Mouse (Mus musculus) midbrain, postnatal 0 days (tissue): Measurements from ENCODE around the gene Gm13212. TPM values are rescaled to one million over a fixed set of nuclear protein-coding genes. Genes with fewer than 3 reads are reported as not detected.
"Not testable (repeated sequence)": the region's sequence is repeated elsewhere in the genome, so short reads cannot be mapped to it uniquely, and the experiment has no call there.

Experiments
- ATAC-seq: fragments of 200-750 bp; cut with Nextera tagmentation; 2 replicates; pipeline ENCODE4 v1.8.0; 2017; ENCODE audit warnings: moderate number of reproducible peaks, mild to moderate bottlenecking, moderate TSS enrichment, moderate library complexity; ENCODE audit not compliant: low FRiP score
- DNase-seq: peaks from one replicate; pipeline ENCODE4 v3.0.0-alpha.2; 2015; ENCODE audit warnings: low spot score
- H3K27ac ChIP-seq: fragments of 300-500 bp; sonication (generic); 2 replicates; pipeline ENCODE4 v1.5.1; 2014; ENCODE audit warnings: low read depth, mild to moderate bottlenecking, low read length, mixed read lengths
- H3K27me3 ChIP-seq: fragments of 300-500 bp; sonication (generic); 2 replicates; pipeline ENCODE4 v1.6.1; 2014; ENCODE audit warnings: low read length, control low read depth, mixed read lengths; ENCODE audit not compliant: insufficient read depth
- H3K36me3 ChIP-seq: fragments of 300-500 bp; sonication (generic); 2 replicates; pipeline ENCODE4 v1.6.1; 2014; ENCODE audit warnings: low read length, control low read depth, mixed read lengths; ENCODE audit not compliant: insufficient read depth
- H3K4me1 ChIP-seq: fragments of 300-500 bp; sonication (generic); 2 replicates; pipeline ENCODE4 v1.6.1; 2014; ENCODE audit warnings: mild to moderate bottlenecking, control low read depth, antibody characterized with exemption, low read length, mixed read lengths; ENCODE audit not compliant: insufficient read depth
- H3K4me2 ChIP-seq: fragments of 300-500 bp; sonication (generic); 2 replicates; pipeline ENCODE4 v1.6.1; 2014; ENCODE audit warnings: low read depth, mild to moderate bottlenecking, low read length, mixed read lengths; ENCODE audit not compliant: poor library complexity, severe bottlenecking
- H3K4me3 ChIP-seq: fragments of 300-500 bp; sonication (generic); 2 replicates; pipeline ENCODE4 v1.5.1; 2014; ENCODE audit warnings: low read depth, mild to moderate bottlenecking, low read length, moderate library complexity
- H3K9ac ChIP-seq: fragments of 300-500 bp; sonication (generic); replicated peaks from 2 replicates; pipeline ENCODE4 v1.6.1; 2014; ENCODE audit warnings: mild to moderate bottlenecking, low read length, moderate library complexity, mixed read lengths; ENCODE audit not compliant: poor library complexity, severe bottlenecking
- H3K9me3 ChIP-seq: fragments of 300-500 bp; sonication (generic); 2 replicates; pipeline ENCODE4 v1.6.1; 2016; ENCODE audit warnings: low read length, control low read depth
- CTCF ChIP-seq: IDR thresholded peaks from 2 replicates; pipeline ENCODE4 v1.5.1; 2016; ENCODE audit warnings: antibody characterized with exemption, mild to moderate bottlenecking
- WGBS: fragments of 180-500 bp; shearing (Covaris S2); extraction: QIAGEN DNeasy Blood & Tissue Kit; methylation state at CpG from one replicate; pipeline ENCODE4 v1.1.7; 2014; 5-methylcytosine and 5-hydroxymethylcytosine counted together
- polyA plus RNA-seq: library from polyadenylated mRNA; unstranded; fragments of >200 nt; fragmentation: Nextera tagmentation; extraction: Ambion mirVana; gene quantifications from 2 replicates; pipeline ENCODE4 v1.2.1, GENCODE M21; 2015
- total RNA-seq: library from RNA; depleted of rRNA; stranded (reverse); fragments of >200 nt; gene quantifications from 2 replicates; pipeline ENCODE4 v1.2.3, GENCODE M21; 2014

The Gm13212 gene
- total and polyA plus RNA-seq, 2 experiments from 2014 or later: 0.20 TPM; not detected in 1

DNA sequence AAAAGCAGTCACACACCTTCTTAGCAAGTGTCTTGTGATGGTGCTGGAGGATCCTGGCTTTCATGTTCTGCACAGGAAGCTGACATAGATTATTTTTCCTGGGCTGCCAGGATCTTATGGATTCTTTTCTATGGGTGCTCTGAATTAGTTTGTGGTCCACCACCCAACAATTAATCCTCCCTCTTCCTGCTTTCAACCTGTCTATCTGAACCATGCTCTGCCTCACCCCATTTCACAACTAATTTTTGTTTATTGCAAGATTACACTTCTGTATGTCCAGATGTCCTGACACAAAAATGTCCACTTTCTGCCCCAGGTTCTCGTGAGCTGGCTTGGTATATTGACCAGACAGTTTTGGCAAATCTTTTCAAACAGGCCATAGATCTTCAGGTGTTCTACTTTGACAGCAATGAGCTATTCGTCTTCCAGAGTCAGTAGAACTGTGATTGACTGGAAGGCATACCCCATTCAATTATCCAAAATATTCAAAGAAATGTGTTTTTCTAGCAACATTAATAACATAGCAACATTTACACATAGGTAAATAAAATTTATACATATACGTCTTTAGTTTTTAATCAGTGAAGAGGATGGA lies 25.4 kb upstream of the Gm13212 start:
- peaks cover 52% of the 10 kb centered on the region for H3K9me3 ChIP-seq
- no peak overlapping the region for H3K4me2 ChIP-seq
- 39% methylated on average over 3 of the region's 3 CpGs for WGBS
- no peaks in the 10 kb centered on the region for H3K4me1 ChIP-seq
- H3K4me3 ChIP-seq: no peak overlapping the region
- no peak overlapping the region for H3K27ac ChIP-seq
- no peak for TF ChIP-seq CTCF
- H3K27me3 ChIP-seq: no peaks in the 10 kb centered on the region
- no peak for ATAC-seq
- no peak overlapping the region for H3K9ac ChIP-seq
- no peak for DNase-seq
- H3K36me3 ChIP-seq: no peaks in the 10 kb centered on the region

GRCm38 (mm10) chr4:145564111-145564821 lies 20.7 kb upstream of the Gm13212 start:
- H3K9ac ChIP-seq: no peak overlapping the region
- H3K4me1 ChIP-seq: no peaks in the 10 kb centered on the region
- no peak for TF ChIP-seq CTCF
- no peak overlapping the region for H3K4me2 ChIP-seq
- DNase-seq (no peak), ATAC-seq (no peak)
- peaks cover 44% of the 10 kb centered on the region for H3K9me3 ChIP-seq
- H3K36me3 ChIP-seq: no peaks in the 10 kb centered on the region
- no peak overlapping the region for H3K27ac ChIP-seq
- WGBS: 66% methylated on average over 3 of the region's 3 CpGs
- H3K27me3 ChIP-seq: no peaks in the 10 kb centered on the region
- no peak overlapping the region for H3K4me3 ChIP-seq

- H3K9ac ChIP-seq: not testable (repeated sequence)
Measured at GRCm38 (mm10) chr4:145570461-145570860, 14.5 kb upstream of the Gm13212 start.

GRCm38 (mm10) chr4:145576623-145577022 lies 8.3 kb upstream of the Gm13212 start:
- 93% methylated on average over 8 of the region's 8 CpGs for WGBS
- H3K27me3 ChIP-seq, H3K36me3 ChIP-seq, H3K4me3 ChIP-seq, H3K9ac ChIP-seq, H3K4me1 ChIP-seq, DNase-seq, H3K27ac ChIP-seq, ATAC-seq, H3K4me2 ChIP-seq: not testable (repeated sequence)
- H3K9me3 ChIP-seq: peaks cover 20% of the 10 kb centered on the region

More at GRCm38 (mm10) chr4:145570461-145570860, 14.5 kb upstream of the Gm13212 start:
- not testable (repeated sequence) for H3K4me3 ChIP-seq, H3K27ac ChIP-seq, H3K27me3 ChIP-seq, ATAC-seq, H3K36me3 ChIP-seq, H3K4me2 ChIP-seq, H3K4me1 ChIP-seq, DNase-seq
- WGBS: 84% methylated on average over 6 of the region's 10 CpGs
- H3K9me3 ChIP-seq: peaks cover 22% of the 10 kb centered on the region

DNA sequence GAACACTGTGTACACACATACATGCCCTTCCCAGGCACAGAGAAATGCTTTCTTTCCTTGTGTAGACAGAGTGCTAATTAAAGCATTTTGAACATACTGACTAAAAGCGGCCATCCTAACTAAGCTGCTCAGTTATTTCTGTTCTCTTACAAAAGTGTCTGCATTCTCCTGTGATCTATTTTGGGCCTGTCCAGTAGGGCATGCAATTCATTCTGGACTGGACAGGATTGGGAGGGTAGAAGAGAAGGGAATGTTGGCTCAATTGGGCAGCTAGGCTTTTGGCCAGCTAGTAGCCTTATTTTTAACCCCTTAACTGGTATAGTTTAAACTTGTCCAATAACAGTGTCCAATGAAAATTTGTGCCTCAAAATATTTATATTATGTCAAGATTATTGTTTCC lies 4.6 kb upstream of the Gm13212 start:
- H3K9ac ChIP-seq, H3K4me2 ChIP-seq, H3K4me1 ChIP-seq, DNase-seq, H3K9me3 ChIP-seq, H3K27ac ChIP-seq, H3K36me3 ChIP-seq, H3K4me3 ChIP-seq, H3K27me3 ChIP-seq, ATAC-seq: not testable (repeated sequence)
- WGBS: 100% methylated on average over 1 of the region's 1 CpGs

DNA sequence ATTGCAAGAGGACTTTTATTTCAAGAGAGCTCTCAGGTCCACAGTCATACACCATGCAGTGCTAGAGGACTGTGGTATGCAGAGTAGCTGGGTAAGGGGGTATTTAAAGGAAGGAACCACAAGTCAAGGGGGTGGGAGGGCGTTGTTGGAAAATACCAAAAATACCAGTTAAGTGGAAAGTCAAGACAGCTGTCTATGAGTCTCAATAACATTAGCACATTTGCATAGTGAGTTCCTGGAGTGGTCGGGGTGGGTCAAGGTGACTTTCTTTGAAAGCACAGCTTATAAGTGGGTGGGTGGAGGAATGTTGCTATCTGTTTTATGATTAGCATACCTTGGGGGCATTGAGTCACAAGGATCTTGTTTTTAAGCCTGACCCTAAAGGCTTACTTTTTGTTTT lies 1.1 kb downstream of the Gm13212 start:
- H3K27ac ChIP-seq, H3K4me3 ChIP-seq, DNase-seq, ATAC-seq, H3K36me3 ChIP-seq, H3K9ac ChIP-seq, H3K4me2 ChIP-seq, H3K27me3 ChIP-seq, H3K9me3 ChIP-seq, H3K4me1 ChIP-seq: not testable (repeated sequence)
- WGBS: 90% methylated on average over 2 of the region's 2 CpGs

GRCm38 (mm10) chr4:145594183-145594582 lies 9.2 kb downstream of the Gm13212 start:
- DNase-seq, H3K27me3 ChIP-seq, H3K36me3 ChIP-seq, H3K4me3 ChIP-seq, H3K27ac ChIP-seq, H3K9ac ChIP-seq, H3K4me2 ChIP-seq, H3K4me1 ChIP-seq: not testable (repeated sequence)
- 71% methylated on average over 1 of the region's 1 CpGs for WGBS
- peaks cover 11% of the 10 kb centered on the region for H3K9me3 ChIP-seq
- ATAC-seq: peak; percentile 16; the same call in 1 of the 2 replicates

DNA sequence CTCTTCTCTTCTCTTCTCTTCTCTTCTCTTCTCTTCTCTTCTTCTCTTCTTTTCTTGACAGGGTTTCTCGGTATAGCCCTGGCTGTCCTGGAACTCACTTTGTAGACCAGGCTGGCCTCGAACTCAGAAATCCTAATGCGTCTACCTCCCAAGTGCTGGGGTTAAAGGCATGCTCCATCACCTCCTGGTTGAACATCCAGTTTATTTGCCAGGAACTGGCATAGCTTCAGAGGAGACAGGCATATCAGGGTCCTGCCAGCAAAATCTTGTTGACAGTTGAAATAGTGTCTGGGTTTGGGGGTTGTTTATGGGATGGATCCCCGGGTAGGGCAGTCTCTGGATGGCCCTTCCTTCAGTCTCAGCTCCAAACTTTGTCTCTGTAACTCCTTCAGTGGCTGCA lies 9.8 kb downstream of the Gm13212 start:
- not testable (repeated sequence) for H3K27ac ChIP-seq, H3K27me3 ChIP-seq, H3K36me3 ChIP-seq, H3K4me2 ChIP-seq, H3K4me1 ChIP-seq, H3K4me3 ChIP-seq, ATAC-seq, DNase-seq, H3K9ac ChIP-seq
- peaks cover 11% of the 10 kb centered on the region for H3K9me3 ChIP-seq
- 86% methylated on average over 3 of the region's 4 CpGs for WGBS
